Mouse (Mus musculus) kidney, adult 9 months (tissue): ENCODE measurements at regions not wholly inside any gene's neighbourhood (a gene's known extent, or its start where the extent isn't known, plus 50 kb on each side); places are given as distances from the start of the nearest gene placed in this dataset.

Source experiments
- DNase-seq: peaks from one replicate; pipeline ENCODE4 v3.0.0; 2022

DNA sequence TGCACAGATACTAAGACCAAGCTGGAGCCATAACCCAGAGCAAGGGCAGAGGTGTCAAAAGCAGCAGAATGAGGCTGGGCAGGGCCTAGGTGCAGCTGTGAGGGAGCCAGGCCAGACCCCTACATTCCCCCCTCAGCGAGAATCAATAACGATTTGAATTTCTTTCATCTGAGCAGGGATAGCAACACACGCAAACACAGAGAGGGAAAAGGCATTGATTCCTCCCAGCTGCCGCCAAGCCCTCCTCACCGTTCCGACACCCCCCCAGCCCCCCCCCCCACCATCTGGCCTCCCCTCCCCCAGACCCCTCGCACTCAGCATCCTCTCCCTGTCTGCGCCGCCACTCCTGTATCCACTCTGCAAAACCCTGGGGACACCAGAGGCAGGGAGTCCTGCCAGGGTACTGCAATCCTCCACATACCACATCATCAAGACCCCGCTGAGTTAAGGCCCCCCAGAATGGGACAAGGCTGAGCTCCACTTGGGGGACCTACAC is 166.9 kb downstream of the 3100002H09Rik start:
- no peak for DNase-seq

GRCm38 (mm10) chr4:124443130-124443503 is 167.5 kb downstream of the 3100002H09Rik start:
- no peak for DNase-seq

GRCm38 (mm10) chr4:124442491-124443129 is 168.0 kb downstream of the 3100002H09Rik start:
- DNase-seq = no peak

DNA sequence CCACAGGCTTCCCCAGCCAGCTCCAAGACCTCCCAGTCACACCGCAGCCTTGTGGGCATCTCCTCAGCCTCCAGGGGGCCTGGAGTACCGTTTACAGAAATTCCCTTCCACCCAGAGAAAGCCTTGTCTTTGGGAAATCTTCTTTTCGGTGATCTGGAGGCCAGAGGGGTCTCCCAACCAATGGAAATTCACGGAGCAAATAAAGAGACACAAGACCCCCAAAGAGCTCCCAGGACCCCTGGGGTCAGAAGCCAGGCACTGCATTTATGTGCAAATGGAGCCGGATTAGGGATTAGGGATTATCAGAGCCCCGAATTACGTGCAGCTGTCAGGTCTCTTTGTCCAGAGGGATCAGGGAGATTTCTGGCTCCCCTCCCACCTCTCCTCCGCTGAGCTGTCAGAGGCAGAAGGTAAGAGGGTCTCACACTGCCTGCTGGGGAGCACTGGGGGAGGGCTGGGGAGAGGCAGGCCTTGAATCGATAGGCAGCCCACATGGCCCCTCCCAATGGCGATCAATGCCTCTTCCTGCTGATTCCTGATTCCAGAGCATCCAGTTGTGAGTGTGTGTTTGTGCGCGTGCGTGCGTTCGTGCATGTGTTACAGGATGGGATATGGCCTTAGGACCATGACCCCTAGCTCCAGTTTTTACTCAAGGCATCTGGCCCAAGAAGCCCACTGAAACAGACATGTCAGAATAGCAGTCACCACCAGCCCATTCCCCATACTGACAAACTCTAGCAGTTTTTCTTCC is 168.7 kb downstream of the 3100002H09Rik start:
- no peak for DNase-seq

GRCm38 (mm10) chr4:124435040-124435434 is 175.6 kb downstream of the 3100002H09Rik start:
- no peak for DNase-seq

GRCm38 (mm10) chr4:124434059-124435039 is 176.3 kb downstream of the 3100002H09Rik start:
- DNase-seq = peak; percentile 13

GRCm38 (mm10) chr4:124433506-124433905 is 177.1 kb downstream of the 3100002H09Rik start:
- DNase-seq = no peak

- no peak for DNase-seq
Observed at GRCm38 (mm10) chr4:124431193-124431592, 179.4 kb downstream of the 3100002H09Rik start.

- no peak for DNase-seq
Observed at GRCm38 (mm10) chr4:124428844-124429243, 181.8 kb downstream of the 3100002H09Rik start.

- no peak for DNase-seq
Observed at GRCm38 (mm10) chr4:124422406-124422805, 188.2 kb downstream of the 3100002H09Rik start.

DNA sequence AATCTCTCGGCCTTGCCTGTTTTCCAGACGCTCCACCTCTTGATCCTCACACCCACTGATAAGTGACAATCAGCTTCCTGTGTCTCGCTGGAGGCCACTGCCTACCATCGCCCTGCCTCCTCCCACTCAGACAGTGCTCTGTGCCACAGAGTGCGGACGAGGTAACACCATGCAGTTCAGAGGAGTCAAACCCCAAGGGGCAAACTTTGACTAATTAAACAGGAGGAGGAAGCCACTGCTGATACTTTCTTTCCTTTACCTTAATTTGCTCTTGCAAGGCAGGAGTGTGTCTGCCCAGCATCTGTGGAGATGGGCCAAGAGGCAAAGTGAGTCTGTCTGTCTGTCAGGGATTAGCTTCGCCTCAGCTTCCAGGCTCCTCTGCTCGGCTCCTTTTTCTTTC is 192.2 kb downstream of the 3100002H09Rik start:
- no peak for DNase-seq

DNA sequence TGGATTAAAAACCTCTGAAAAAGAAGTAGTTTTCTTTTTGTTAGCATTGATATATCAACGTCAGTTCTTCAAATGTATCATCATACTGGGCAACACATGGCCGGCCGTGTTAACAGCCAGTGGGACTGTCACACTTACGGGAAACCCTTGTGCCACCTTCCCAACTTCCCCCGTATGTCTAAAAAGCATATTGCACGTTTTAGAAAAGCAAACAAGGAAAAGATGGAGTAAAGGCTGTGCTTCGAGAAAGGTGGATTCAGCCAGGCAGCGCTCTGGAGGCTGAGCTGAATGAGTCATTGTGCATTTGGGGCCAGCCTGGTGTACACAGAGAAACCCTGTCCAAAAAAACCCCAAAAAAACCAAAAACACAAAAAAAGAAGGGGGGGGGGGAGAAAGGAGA is 193.4 kb downstream of the 3100002H09Rik start:
- DNase-seq = no peak

- DNase-seq = no peak
Observed at GRCm38 (mm10) chr4:124416266-124416665, 194.3 kb downstream of the 3100002H09Rik start.

- DNase-seq = no peak
Observed at GRCm38 (mm10) chr4:124414386-124414785, 196.2 kb downstream of the 3100002H09Rik start.

- no peak for DNase-seq
Observed at GRCm38 (mm10) chr4:124409279-124409678, 201.3 kb downstream of the 3100002H09Rik start.

- no peak for DNase-seq
Observed at GRCm38 (mm10) chr4:124402075-124402474, 208.5 kb downstream of the 3100002H09Rik start.

- DNase-seq = no peak
Observed at GRCm38 (mm10) chr4:124400741-124401140, 209.9 kb downstream of the 3100002H09Rik start.

GRCm38 (mm10) chr4:124400136-124400675 is 210.4 kb downstream of the 3100002H09Rik start:
- DNase-seq = no peak

DNA sequence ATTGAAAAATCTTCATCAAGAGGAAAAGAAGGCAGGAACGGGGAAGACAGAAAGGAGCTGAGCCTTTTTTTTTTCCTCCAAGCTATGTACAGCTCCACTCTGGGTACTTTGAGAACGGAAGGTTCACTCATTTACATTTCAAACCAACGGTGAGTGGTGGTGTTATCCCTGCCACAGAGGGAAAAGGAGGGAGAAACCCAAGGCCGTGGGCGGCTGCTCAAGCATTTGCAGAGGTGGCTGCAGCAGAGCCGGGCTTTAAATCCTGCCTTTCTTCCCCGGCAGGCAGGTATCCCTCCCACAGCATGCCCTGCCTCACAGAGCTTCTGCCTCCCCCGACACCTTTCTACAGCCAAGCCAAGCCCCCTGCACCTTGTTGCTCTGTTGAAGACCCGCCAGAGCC is 212.2 kb downstream of the 3100002H09Rik start:
- no peak for DNase-seq

DNA sequence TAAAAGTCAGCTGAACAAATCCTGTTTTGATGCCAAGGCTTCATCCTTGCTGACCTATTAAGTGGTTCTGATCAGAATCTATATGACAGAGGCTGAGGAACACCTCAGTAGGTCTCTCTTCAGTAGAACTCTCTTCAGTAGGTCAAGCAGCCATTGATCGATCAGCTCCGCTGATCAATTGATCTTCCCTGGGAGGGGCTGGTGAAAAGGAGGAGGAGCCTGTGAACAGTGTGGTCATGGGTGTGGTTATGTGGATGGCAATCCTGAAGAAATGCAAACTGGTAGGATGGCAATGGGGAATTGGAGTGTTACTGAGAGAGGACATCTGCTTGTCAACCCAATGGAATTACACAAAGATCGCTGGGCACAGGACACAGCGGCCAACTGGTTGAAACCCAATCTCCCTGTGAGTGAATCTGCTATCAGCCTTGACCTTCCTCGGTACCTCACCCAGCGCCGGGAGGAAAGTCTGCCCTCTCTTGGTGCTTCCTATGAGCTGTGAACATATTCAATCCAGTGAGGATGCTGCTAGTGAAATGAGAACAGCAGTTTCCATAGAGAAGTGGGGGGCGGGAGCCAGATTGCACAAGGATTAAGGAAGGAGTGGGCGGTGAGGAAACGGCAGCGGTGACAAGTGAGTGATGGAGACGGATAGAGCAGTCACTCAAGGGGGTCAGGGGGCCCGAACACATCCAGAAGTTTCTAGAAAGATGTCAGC is 213.9 kb downstream of the 3100002H09Rik start:
- no peak for DNase-seq

DNA sequence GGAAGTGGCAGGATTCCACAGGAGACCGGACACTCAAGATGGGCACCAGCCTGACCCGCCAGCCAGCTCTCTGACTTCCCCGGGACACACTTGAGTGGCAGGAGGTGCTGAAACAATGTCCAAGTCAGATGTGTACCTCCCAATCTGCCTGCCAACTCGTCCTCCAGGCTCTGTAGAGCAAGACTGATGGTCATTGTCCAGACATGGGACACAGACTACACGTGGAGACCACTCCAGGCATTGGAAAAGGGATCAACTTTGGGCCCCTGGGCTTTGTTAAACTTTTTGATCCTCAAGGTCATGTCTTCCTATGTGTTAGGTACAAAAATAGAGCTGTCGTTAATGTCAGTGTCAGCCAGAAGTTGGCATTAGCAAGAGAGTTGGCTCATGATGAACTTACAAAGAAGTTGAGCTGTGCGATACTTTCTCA is 214.6 kb downstream of the 3100002H09Rik start:
- no peak for DNase-seq
